Mouse (Mus musculus) MEL (cell line): Measurements from ENCODE around the gene Tfap4. TPM values are rescaled to one million over a fixed set of nuclear protein-coding genes. Genes with fewer than 3 reads are reported as not detected.

ENCODE experiments used
- DNase-seq: peaks from one replicate; pipeline ENCODE4 v3.0.0; 2011; ENCODE audit warnings: low read depth, low spot score
- H3K27ac ChIP-seq: 2 replicates; pipeline ENCODE4 v1.5.1; 2012; ENCODE audit warnings: low read depth, mild to moderate bottlenecking, control low read depth, low read length, moderate library complexity; ENCODE audit not compliant: control insufficient read depth
- H3K27me3 ChIP-seq, 2 experiments: fragments of 150-350 bp in 1 of 2; sonication (generic) in 1 of 2; 2 replicates each; pipeline ENCODE4 v1.6.1; 2012; ENCODE audit warnings: low read length in 2 of 2, mild to moderate bottlenecking in 2 of 2, improper control_type of control experiment in 1 of 2, moderate library complexity in 1 of 2; ENCODE audit not compliant: insufficient read depth in 2 of 2, control insufficient read depth in 1 of 2
- H3K36me3 ChIP-seq, 2 experiments: 2 replicates each; pipeline ENCODE4 v1.6.1; 2012 to 2014; ENCODE audit warnings: low read length in 2 of 2, improper control_type of control experiment in 1 of 2, inconsistent platforms in 1 of 2, mild to moderate bottlenecking in 1 of 2; ENCODE audit not compliant: insufficient read depth in 2 of 2, control insufficient read depth in 1 of 2
- H3K4me1 ChIP-seq, 2 experiments: fragments of 150-350 bp in 1 of 2; sonication (generic) in 1 of 2; 2 replicates each; pipeline ENCODE4 v1.6.1; 2012; ENCODE audit warnings: low read length in 2 of 2, improper control_type of control experiment in 1 of 2, mild to moderate bottlenecking in 1 of 2; ENCODE audit not compliant: insufficient read depth in 2 of 2, control insufficient read depth in 1 of 2
- H3K4me3 ChIP-seq, 2 experiments: fragments of 150-350 bp in 1 of 2; sonication (generic) in 1 of 2; 2 replicates each; pipeline ENCODE4 v1.5.1; 2012; ENCODE audit warnings: low read depth in 2 of 2, low read length in 2 of 2, mild to moderate bottlenecking in 2 of 2, moderate library complexity in 2 of 2, control low read depth in 1 of 2, improper control_type of control experiment in 1 of 2; ENCODE audit not compliant: control insufficient read depth in 1 of 2, insufficient read depth in 1 of 2
- H3K79me2 ChIP-seq: 2 replicates; pipeline ENCODE4 v1.6.1; 2012; ENCODE audit warnings: mild to moderate bottlenecking, low read length, moderate library complexity; ENCODE audit not compliant: control insufficient read depth, poor library complexity, insufficient read depth
- H3K9ac ChIP-seq: 2 replicates; pipeline ENCODE4 v1.6.1; 2012; ENCODE audit warnings: low read depth, mild to moderate bottlenecking, control low read depth, low read length, moderate library complexity; ENCODE audit not compliant: control insufficient read depth, poor library complexity, severe bottlenecking
- H3K9me3 ChIP-seq: fragments of 150-350 bp; sonication (generic); replicated peaks from 2 replicates; pipeline ENCODE4 v1.6.1; 2012; ENCODE audit warnings: mild to moderate bottlenecking, low read length, improper control_type of control experiment, moderate library complexity; ENCODE audit not compliant: insufficient read depth
- BHLHE40 ChIP-seq: IDR thresholded peaks from 2 replicates; pipeline ENCODE4 v1.6.1; 2012; ENCODE audit warnings: low read depth, mild to moderate bottlenecking, inconsistent platforms, low read length, improper control_type of control experiment, borderline replicate concordance
- CHD1 ChIP-seq: IDR thresholded peaks from 2 replicates; pipeline ENCODE4 v1.6.1; 2012; ENCODE audit warnings: low read depth, mild to moderate bottlenecking, inconsistent platforms, low read length, improper control_type of control experiment
- CHD2 ChIP-seq: IDR thresholded peaks from 2 replicates; pipeline ENCODE4 v1.6.1; 2011; ENCODE audit warnings: low read length, improper control_type of control experiment
- CTCF ChIP-seq, 3 experiments: IDR thresholded peaks in 2 of 3; conservative IDR thresholded peaks in 1 of 3; 2 replicates each; pipeline ENCODE4 v1.5.1; 2011 to 2012; ENCODE audit warnings: low read length in 3 of 3, low read depth in 2 of 3, mild to moderate bottlenecking in 2 of 3, improper control_type of control experiment in 1 of 3, inconsistent platforms in 1 of 3, mixed read lengths in 1 of 3, moderate library complexity in 1 of 3; ENCODE audit not compliant: control insufficient read depth in 1 of 3, insufficient read depth in 1 of 3, poor library complexity in 1 of 3, severe bottlenecking in 1 of 3
- E2F4 ChIP-seq: IDR thresholded peaks from 2 replicates; pipeline ENCODE4 v1.6.1; 2011; ENCODE audit warnings: low read depth, low read length, improper control_type of control experiment, borderline replicate concordance
- ELF1 ChIP-seq: IDR thresholded peaks from 2 replicates; pipeline ENCODE4 v1.6.1; 2014; ENCODE audit warnings: low read depth, mild to moderate bottlenecking, inconsistent platforms, low read length, improper control_type of control experiment, moderate library complexity
- EP300 ChIP-seq, 2 experiments: IDR thresholded peaks; 2 replicates each; pipeline ENCODE4 v1.6.1; 2011; ENCODE audit warnings: improper control_type of control experiment in 2 of 2, low read length in 2 of 2, low read depth in 1 of 2, mild to moderate bottlenecking in 1 of 2
- ETS1 ChIP-seq: IDR thresholded peaks from 2 replicates; pipeline ENCODE4 v1.6.1; 2012; ENCODE audit warnings: low read depth, mild to moderate bottlenecking, inconsistent platforms, low read length, improper control_type of control experiment, moderate library complexity
- GABPA ChIP-seq: IDR thresholded peaks from 2 replicates; pipeline ENCODE4 v1.6.1; 2012; ENCODE audit warnings: low read depth, mild to moderate bottlenecking, inconsistent platforms, low read length, improper control_type of control experiment, moderate library complexity
- GATA1 ChIP-seq: IDR thresholded peaks from 2 replicates; pipeline ENCODE4 v1.6.1; 2011; ENCODE audit warnings: low read depth, low read length, improper control_type of control experiment
- KAT2A ChIP-seq: conservative IDR thresholded peaks from 2 replicates; pipeline ENCODE4 v1.6.1; 2012; ENCODE audit warnings: low read depth, low read length, improper control_type of control experiment, inconsistent platforms
- MAX ChIP-seq: IDR thresholded peaks from 2 replicates; pipeline ENCODE4 v1.6.1; 2011; ENCODE audit warnings: low read length, improper control_type of control experiment
- MAZ ChIP-seq: IDR thresholded peaks from 2 replicates; pipeline ENCODE4 v1.6.1; 2012; ENCODE audit warnings: low read depth, mild to moderate bottlenecking, inconsistent platforms, low read length, improper control_type of control experiment
- MEF2A ChIP-seq: IDR thresholded peaks from 2 replicates; pipeline ENCODE4 v1.6.1; 2014; ENCODE audit warnings: low read depth, mild to moderate bottlenecking, inconsistent platforms, low read length, improper control_type of control experiment; ENCODE audit not compliant: poor library complexity, insufficient replicate concordance, severe bottlenecking; ENCODE audit errors: extremely low read depth
- MXI1 ChIP-seq: IDR thresholded peaks from 2 replicates; pipeline ENCODE4 v1.6.1; 2011; ENCODE audit warnings: mild to moderate bottlenecking, low read depth, low read length, improper control_type of control experiment
- MYB ChIP-seq: IDR thresholded peaks from 2 replicates; pipeline ENCODE4 v1.6.1; 2011; ENCODE audit warnings: mild to moderate bottlenecking, low read depth, low read length, improper control_type of control experiment
- MYC ChIP-seq: IDR thresholded peaks from 2 replicates; pipeline ENCODE4 v1.6.1; 2011; ENCODE audit warnings: low read depth, mild to moderate bottlenecking, low read length, improper control_type of control experiment, moderate library complexity
- POLR2A ChIP-seq, 2 experiments: IDR thresholded peaks; 2 replicates each; pipeline ENCODE4 v1.6.1; 2011 to 2012; ENCODE audit warnings: low read length in 2 of 2, mild to moderate bottlenecking in 2 of 2, control low read depth in 1 of 2, improper control_type of control experiment in 1 of 2, low read depth in 1 of 2, moderate library complexity in 1 of 2; ENCODE audit not compliant: control insufficient read depth in 1 of 2, insufficient read depth in 1 of 2, poor library complexity in 1 of 2
- POLR2AphosphoS5 ChIP-seq: IDR thresholded peaks from 2 replicates; pipeline ENCODE4 v1.6.1; 2012; ENCODE audit warnings: low read depth, borderline replicate concordance, mild to moderate bottlenecking, inconsistent platforms, low read length, moderate library complexity, mixed read lengths
- RAD21 ChIP-seq: IDR thresholded peaks from 2 replicates; pipeline ENCODE4 v1.6.1; 2011; ENCODE audit warnings: mild to moderate bottlenecking, low read depth, low read length, improper control_type of control experiment
- RCOR1 ChIP-seq: IDR thresholded peaks from 2 replicates; pipeline ENCODE4 v1.6.1; 2012; ENCODE audit warnings: low read depth, mild to moderate bottlenecking, inconsistent platforms, low read length, improper control_type of control experiment
- SIN3A ChIP-seq: IDR thresholded peaks from 2 replicates; pipeline ENCODE4 v1.6.1; 2012; ENCODE audit warnings: low read length, improper control_type of control experiment, inconsistent platforms
- TAL1 ChIP-seq: IDR thresholded peaks from 2 replicates; pipeline ENCODE4 v1.6.1; 2012; ENCODE audit warnings: mild to moderate bottlenecking, inconsistent platforms, low read length, moderate library complexity, mixed read lengths
- TBP ChIP-seq: IDR thresholded peaks from 2 replicates; pipeline ENCODE4 v1.8.0; 2011; ENCODE audit warnings: low read depth, low read length, improper control_type of control experiment
- TCF12 ChIP-seq: IDR thresholded peaks from 2 replicates; pipeline ENCODE4 v1.6.1; 2014; ENCODE audit warnings: low read depth, mild to moderate bottlenecking, inconsistent platforms, low read length, improper control_type of control experiment, moderate library complexity
- USF1 ChIP-seq: IDR thresholded peaks from 2 replicates; pipeline ENCODE4 v1.6.1; 2014; ENCODE audit warnings: low read depth, mild to moderate bottlenecking, inconsistent platforms, low read length, improper control_type of control experiment, moderate library complexity
- USF2 ChIP-seq, 2 experiments: IDR thresholded peaks; 2 replicates each; pipeline ENCODE4 v1.6.1; 2011 to 2012; ENCODE audit warnings: improper control_type of control experiment in 2 of 2, low read length in 2 of 2, borderline replicate concordance in 1 of 2, inconsistent platforms in 1 of 2, low read depth in 1 of 2, mild to moderate bottlenecking in 1 of 2; ENCODE audit not compliant: insufficient read depth in 1 of 2
- ZC3H11A ChIP-seq: IDR thresholded peaks from 2 replicates; pipeline ENCODE4 v1.6.1; 2012; ENCODE audit warnings: low read depth, mild to moderate bottlenecking, inconsistent platforms, low read length, improper control_type of control experiment
- ZKSCAN1 ChIP-seq: IDR thresholded peaks from 2 replicates; pipeline ENCODE4 v1.6.1; 2012; ENCODE audit warnings: low read depth, mild to moderate bottlenecking, inconsistent platforms, low read length, improper control_type of control experiment, moderate library complexity
- ZMIZ1 ChIP-seq: IDR thresholded peaks from 2 replicates; pipeline ENCODE4 v1.6.1; 2012; ENCODE audit warnings: low read depth, mild to moderate bottlenecking, inconsistent platforms, low read length, improper control_type of control experiment, moderate library complexity
- ZNF384 ChIP-seq: IDR thresholded peaks from 2 replicates; pipeline ENCODE4 v1.6.1; 2012; ENCODE audit warnings: low read depth, mild to moderate bottlenecking, inconsistent platforms, low read length, improper control_type of control experiment
- polyA plus RNA-seq, 2 experiments: library from polyadenylated mRNA; stranded (reverse) in 1 of 2; unstranded in 1 of 2; fragments of >175 nt in 1 of 2; fragments of >200 nt in 1 of 2; gene quantifications; 2 replicates each; pipeline versions ENCODE4 v1.2.1 to v1.2.4; 2012; ENCODE audit warnings: low replicate concordance in 2 of 2, low read depth in 1 of 2; ENCODE audit not compliant: insufficient read length in 2 of 2, insufficient read depth in 1 of 2, missing spikeins in 1 of 2
- total RNA-seq: library from RNA; depleted of rRNA; stranded (reverse); fragments of 300-350 nt; gene quantifications from 2 replicates; pipeline ENCODE4 v1.2.3, GENCODE M21; 2012

Gene Tfap4
- total and polyA plus RNA-seq, 3 experiments: 26.2 to 217 (median 40.3) TPM

DNA sequence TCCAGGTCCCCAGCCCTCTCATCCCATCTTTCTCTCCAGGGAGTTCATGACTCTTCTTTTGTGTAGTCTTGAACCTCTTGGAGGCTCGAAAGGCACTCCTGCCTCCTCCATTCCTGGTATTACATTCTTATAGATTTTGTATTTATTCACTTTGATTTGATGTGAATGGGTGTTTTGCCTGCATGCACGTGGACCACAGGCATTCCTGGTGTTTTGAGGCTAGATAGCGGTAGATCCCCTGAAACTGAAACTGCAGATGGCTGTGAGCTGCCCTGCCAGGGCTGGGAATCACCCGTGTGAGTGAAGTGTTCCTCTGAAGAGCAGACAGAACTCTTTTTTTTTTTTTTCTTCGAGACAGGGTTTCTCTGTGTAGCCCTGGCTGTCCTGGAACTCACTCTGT lies 24.8 kb upstream of the Tfap4 start:
- H3K9me3 ChIP-seq: no peaks in the 10 kb centered on the region
- H3K27ac ChIP-seq: no peak overlapping the region
- no peaks in the 10 kb centered on the region for H3K27me3 ChIP-seq
- H3K4me3 ChIP-seq: no peak overlapping the region; a peak in 2 of 4 replicates
- H3K36me3 ChIP-seq: peaks cover 0 to 21% of the 10 kb centered on the region in 2 experiments; a peak in 2 of 4 replicates
- peaks cover 12 to 35% of the 10 kb centered on the region in 2 experiments for H3K4me1 ChIP-seq
- no peak for DNase-seq
- H3K9ac ChIP-seq: no peak overlapping the region
- no peaks in the 10 kb centered on the region for H3K79me2 ChIP-seq
- TF ChIP-seq KAT2A: no peak
- no peak for TF ChIP-seq TAL1
- no peak for TF ChIP-seq MYC
- TF ChIP-seq MAZ: no peak
- no peak for TF ChIP-seq EP300 (IDR thresholded peaks at IDR 0.05; ENCODE audit: low read depth in 1 of 2, low read length in 2 of 2)
- TF ChIP-seq ZKSCAN1: no peak
- no peak for TF ChIP-seq RAD21
- TF ChIP-seq ZNF384: no peak
- TF ChIP-seq ZC3H11A: no peak
- TF ChIP-seq MEF2A: no peak
- TF ChIP-seq RCOR1: no peak
- TF ChIP-seq CTCF (IDR thresholded peaks at IDR 0.05 in 2 of 3, conservative IDR thresholded peaks at IDR 0.05 in 1 of 3; ENCODE audit: control insufficient read depth in 1 of 3, insufficient read depth in 1 of 3, low read depth in 2 of 3, low read length in 3 of 3, poor library complexity in 1 of 3, severe bottlenecking in 1 of 3): no peak
- TF ChIP-seq USF1: no peak
- no peak for TF ChIP-seq MAX
- no peak for TF ChIP-seq POLR2AphosphoS5
- TF ChIP-seq CHD2: no peak
- no peak for TF ChIP-seq ELF1
- no peak for TF ChIP-seq SIN3A
- no peak for TF ChIP-seq GABPA

DNA sequence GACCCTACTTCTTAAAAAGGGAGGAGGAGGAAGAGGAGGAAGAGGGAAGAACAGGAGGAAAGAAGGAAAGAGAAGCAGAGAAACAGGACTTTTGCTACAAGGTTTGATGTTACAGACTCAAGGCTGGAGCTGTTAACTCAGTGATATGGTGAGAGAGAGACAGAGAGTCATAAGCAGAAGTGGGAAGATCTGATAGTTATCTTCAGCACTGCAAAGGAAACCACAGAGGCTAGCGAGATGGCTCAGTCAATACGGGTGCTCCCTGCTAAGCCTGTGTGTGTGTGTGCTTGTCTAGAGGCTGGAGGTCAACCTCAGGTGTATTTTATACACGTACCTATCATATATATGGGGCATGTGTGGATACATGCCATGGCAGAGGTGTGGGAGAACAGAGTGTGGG lies 24.2 kb upstream of the Tfap4 start:
- no peaks in the 10 kb centered on the region for H3K9me3 ChIP-seq
- H3K9ac ChIP-seq: no peak overlapping the region
- no peaks in the 10 kb centered on the region for H3K79me2 ChIP-seq
- peak overlapping the region in 1 of 2 experiments; percentile 22; a peak in 2 of 4 replicates for H3K4me3 ChIP-seq
- H3K4me1 ChIP-seq: peaks cover 12 to 39% of the 10 kb centered on the region in 2 experiments
- DNase-seq: peak; percentile 88
- H3K27ac ChIP-seq: peak overlapping the region; percentile 67
- H3K36me3 ChIP-seq: peaks cover 0 to 23% of the 10 kb centered on the region in 2 experiments; a peak in 2 of 4 replicates
- H3K27me3 ChIP-seq: no peaks in the 10 kb centered on the region
- peak; percentile 80 for TF ChIP-seq TCF12
- no peak for TF ChIP-seq POLR2A (IDR thresholded peaks at IDR 0.05; ENCODE audit: control insufficient read depth in 1 of 2, insufficient read depth in 1 of 2, low read depth in 1 of 2, low read length in 2 of 2, poor library complexity in 1 of 2)
- TF ChIP-seq MYB: no peak
- no peak for TF ChIP-seq ELF1
- no peak for TF ChIP-seq ZMIZ1
- TF ChIP-seq KAT2A: no peak
- TF ChIP-seq USF2 (IDR thresholded peaks at IDR 0.05; ENCODE audit: borderline replicate concordance in 1 of 2, insufficient read depth in 1 of 2, low read depth in 1 of 2, low read length in 2 of 2): no peak
- TF ChIP-seq ZNF384: no peak
- TF ChIP-seq CHD1: no peak
- TF ChIP-seq TBP: no peak
- peak; percentile 60 for TF ChIP-seq TAL1
- TF ChIP-seq MAX: peak; percentile 36; the same call in 1 of the 2 replicates
- TF ChIP-seq BHLHE40: no peak
- TF ChIP-seq MAZ: no peak
- peak; percentile 96 for TF ChIP-seq GATA1
- no peak for TF ChIP-seq ZC3H11A
- TF ChIP-seq MXI1: 0 out of 2 replicates have a peak, but pooled peaks have one; percentile 1
- no peak for TF ChIP-seq POLR2AphosphoS5
- no peak for TF ChIP-seq ZKSCAN1
- peak; percentile 65 for TF ChIP-seq ETS1
- no peak for TF ChIP-seq USF1
- TF ChIP-seq E2F4: no peak
